18 mouse cellular contexts compared by ENCODE assay signal in the genomic region with DNA sequence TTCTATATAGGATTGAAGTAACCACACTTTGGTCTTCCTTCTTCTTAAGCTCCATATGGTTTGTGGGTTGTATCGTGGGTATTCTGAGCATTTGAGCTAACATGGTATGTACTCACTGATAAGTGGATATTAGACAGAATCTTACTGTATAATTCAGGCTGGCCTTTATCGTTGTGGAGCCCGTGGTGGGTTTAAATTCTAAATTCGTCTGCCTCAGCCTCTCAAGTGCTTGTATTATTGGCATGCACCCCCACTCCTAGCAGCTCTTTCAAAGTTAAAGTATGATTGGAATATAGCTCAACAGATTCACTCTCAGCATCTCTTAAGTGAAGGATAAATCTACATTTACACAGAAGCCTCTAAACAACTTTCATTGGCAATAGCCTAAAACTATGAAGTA. TPM values are rescaled to one million over a fixed set of nuclear protein-coding genes. Genes with fewer than 3 reads are reported as not detected.
DNase-seq lines count a peak whose midpoint lies in the region; ATAC-seq lines count a peak whose summit lies in the region.
"Had no signal": no experiment of that assay in that cellular context is flagged by ENCODE, and none has a peak within 500 bp of the region (broad histone marks: within the 10 kb centered on the region; RNA-seq: fewer than 3 reads in every experiment).

No protein-coding gene starts in this region.

- H3K9me3 ChIP-seq in heart, embryonic 12.5 days (replicated peaks), result no peaks in the 10 kb centered on the region
- no peaks in the 10 kb centered on the region for H3K9me3 ChIP-seq in lung, embryonic 15.5 days
- no peaks in the 10 kb centered on the region for H3K9me3 ChIP-seq in heart, embryonic 16.5 days (replicated peaks; ENCODE audit: control insufficient read depth, low read length)
- H3K9me3 ChIP-seq: embryonic facial prominence, embryonic 10.5 days; hindbrain, embryonic 15.5 days; limb, embryonic 10.5 days had no signal

- H3K27ac ChIP-seq in heart, embryonic 12.5 days (ENCODE audit: poor library complexity, severe bottlenecking), result peak overlapping the region; percentile 92
- H3K27ac ChIP-seq in lung, embryonic 15.5 days, result peak overlapping the region; percentile 55
- H3K27ac ChIP-seq in heart, embryonic 16.5 days (ENCODE audit: low read length), result peak overlapping the region; percentile 98
- H3K27ac ChIP-seq: embryonic facial prominence, embryonic 10.5 days; hindbrain, embryonic 15.5 days; limb, embryonic 10.5 days had no signal

- no peak for ATAC-seq in heart, embryonic 12.5 days (ENCODE audit: insufficient number of reproducible peaks, low FRiP score)
- no peak for ATAC-seq in lung, embryonic 15.5 days (ENCODE audit: borderline replicate concordance, extremely low read depth, low FRiP score, low TSS enrichment)
- ATAC-seq in heart, embryonic 16.5 days (replicated peaks; ENCODE audit: extremely low read depth, insufficient read depth, low FRiP score), result no peak
- ATAC-seq: forebrain, postnatal 0 days had no signal

- intact Hi-C loops in heart, postnatal 25 days (cut with DNase I), result no loop called here

- H3K36me3 ChIP-seq in heart, embryonic 12.5 days, result no peaks in the 10 kb centered on the region
- H3K36me3 ChIP-seq in lung, embryonic 15.5 days, result no peaks in the 10 kb centered on the region
- no peaks in the 10 kb centered on the region for H3K36me3 ChIP-seq in heart, embryonic 16.5 days (ENCODE audit: control insufficient read depth, insufficient read depth)
- H3K36me3 ChIP-seq: embryonic facial prominence, embryonic 10.5 days; hindbrain, embryonic 15.5 days; limb, embryonic 10.5 days had no signal

- no peak overlapping the region for H3K4me3 ChIP-seq in heart, embryonic 12.5 days
- no peak overlapping the region for H3K4me3 ChIP-seq in lung, embryonic 15.5 days
- H3K4me3 ChIP-seq in heart, embryonic 16.5 days (ENCODE audit: low read length), result no peak overlapping the region
- H3K4me3 ChIP-seq: embryonic facial prominence, embryonic 10.5 days; erythroblast, embryonic 14.5 days; hindbrain, embryonic 15.5 days; limb, embryonic 10.5 days had no signal

- no peaks in the 10 kb centered on the region for H3K27me3 ChIP-seq in heart, embryonic 12.5 days (replicated peaks)
- no peaks in the 10 kb centered on the region for H3K27me3 ChIP-seq in lung, embryonic 15.5 days
- H3K27me3 ChIP-seq in heart, embryonic 16.5 days (ENCODE audit: control insufficient read depth, insufficient read depth, low read length), result no peaks in the 10 kb centered on the region
- H3K27me3 ChIP-seq: hindbrain, embryonic 15.5 days had no signal

- WGBS in heart, embryonic 12.5 days, result 31% methylated on average over 4 of the region's 4 CpGs
- WGBS in lung, embryonic 15.5 days, result 58% methylated on average over 4 of the region's 4 CpGs
- 28% methylated on average over 4 of the region's 4 CpGs for WGBS in heart, embryonic 16.5 days

- no peak overlapping the region for H3K9ac ChIP-seq in heart, embryonic 12.5 days
- no peak overlapping the region for H3K9ac ChIP-seq in lung, embryonic 15.5 days
- peak overlapping the region; percentile 46 for H3K9ac ChIP-seq in heart, embryonic 16.5 days (ENCODE audit: low read length)
- H3K9ac ChIP-seq: forebrain, postnatal 0 days; hindbrain, embryonic 15.5 days; lung, embryonic 14.5 days had no signal

- peaks cover 54% of the 10 kb centered on the region for H3K4me1 ChIP-seq in heart, embryonic 12.5 days (replicated peaks)
- H3K4me1 ChIP-seq in lung, embryonic 15.5 days, result peaks cover 51% of the 10 kb centered on the region
- peaks cover 44% of the 10 kb centered on the region for H3K4me1 ChIP-seq in heart, embryonic 16.5 days (ENCODE audit: control insufficient read depth, insufficient read depth, low read length)
- H3K4me1 ChIP-seq: limb, embryonic 10.5 days had no signal

- no peak for DNase-seq in heart, postnatal 25 days (ENCODE audit: low spot score)
- no peak for DNase-seq in lung, postnatal 4 days
- peak; percentile 60 for DNase-seq in brain, adult 2 months (ENCODE audit: low read depth, low spot score)
- DNase-seq in kidney, adult 9 months, result no peak
- DNase-seq in kidney, postnatal 10 days, result no peak
- DNase-seq: cerebellum, adult 9-11 months; forebrain, postnatal 0 days; kidney, postnatal 25 days; midbrain, embryonic 14.5 days; thymus, postnatal 4 days had no signal

- peak overlapping the region; percentile 45 for H3K4me2 ChIP-seq in heart, embryonic 12.5 days
- H3K4me2 ChIP-seq in lung, embryonic 15.5 days, result no peak overlapping the region
- H3K4me2 ChIP-seq in heart, embryonic 16.5 days (ENCODE audit: low read depth, low read length), result peak overlapping the region; percentile 43
- H3K4me2 ChIP-seq: hindbrain, embryonic 15.5 days; lung, embryonic 14.5 days had no signal

RNA-seq across cellular contexts. Expression of a gene that starts 54.3 kb away (rescaled TPM):
- polyA plus RNA-seq in heart, embryonic 12.5 days (2016; fragmentation: Nextera tagmentation; extraction: Ambion mirVana), result 25.6 and 25.8 TPM in 2 replicates
- 10 to 100 TPM; 43.9 to 50.9 TPM for total RNA-seq in heart, postnatal 25 days (2021)
- polyA plus RNA-seq in lung, embryonic 15.5 days (2015; fragmentation: Nextera tagmentation; extraction: Ambion mirVana), result 26.5 and 27.9 TPM in 2 replicates
- 14.0 and 15.4 TPM in 2 replicates for polyA plus RNA-seq in heart, embryonic 16.5 days (2015; fragmentation: Nextera tagmentation; extraction: Ambion mirVana)
